Mouse (Mus musculus) liver, embryonic 14.5 days (tissue): ENCODE data around the gene Cops4.

Experiments
- CTCF ChIP-seq: IDR thresholded peaks from 2 replicates; pipeline ENCODE4 v1.5.1; 2016; ENCODE audit warnings: antibody characterized with exemption, low read depth, control low read depth
- EP300 ChIP-seq: IDR thresholded peaks from 2 replicates; pipeline ENCODE4 v1.6.1; 2016; ENCODE audit warnings: antibody characterized with exemption, low read depth

DNA sequence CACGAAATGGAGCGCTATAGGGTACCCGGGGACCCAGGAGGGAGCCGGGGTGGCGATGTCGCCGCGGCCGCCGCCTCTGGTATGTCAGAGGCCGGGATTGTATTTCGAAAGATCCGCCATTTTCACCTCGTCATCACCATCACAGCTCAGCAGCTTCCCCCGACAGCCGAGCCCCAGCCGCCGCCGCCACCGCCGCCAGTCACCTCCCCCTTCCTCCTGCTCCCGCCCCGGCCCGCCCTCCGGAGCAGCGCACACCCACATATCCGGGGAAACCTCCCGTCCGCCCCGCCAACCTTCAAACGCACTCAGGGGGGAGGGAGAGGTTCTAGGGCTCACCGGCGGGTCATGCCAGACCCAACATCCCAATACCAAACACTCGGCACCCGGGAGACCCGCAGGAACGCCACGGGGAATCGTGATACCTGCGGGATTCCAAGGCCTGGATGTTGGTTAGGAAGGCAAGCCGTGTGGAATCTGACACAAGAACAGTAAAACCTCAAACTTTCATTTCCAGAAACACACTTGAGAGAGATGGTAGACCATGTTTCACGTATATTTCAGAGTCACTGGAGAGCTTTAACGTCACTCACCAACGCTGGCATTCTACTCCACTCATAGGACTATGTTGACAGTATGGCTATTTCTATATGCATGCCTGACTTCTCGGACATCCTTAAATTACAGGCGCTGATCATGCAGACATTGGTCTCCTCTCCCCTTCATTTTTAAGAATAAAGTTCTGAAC is 19.5 kb upstream of the Cops4 start:
- no peak for TF ChIP-seq CTCF
- TF ChIP-seq EP300, result no peak
